Mouse (Mus musculus): ENCODE results near the gene Brca2. TPM values are rescaled to one million over a fixed set of nuclear protein-coding genes. Genes with fewer than 3 reads are reported as not detected.

The Brca2 gene
- total and polyA plus RNA-seq, 3 experiments = 13.8 to 24.0 (median 17.1) TPM

DNA sequence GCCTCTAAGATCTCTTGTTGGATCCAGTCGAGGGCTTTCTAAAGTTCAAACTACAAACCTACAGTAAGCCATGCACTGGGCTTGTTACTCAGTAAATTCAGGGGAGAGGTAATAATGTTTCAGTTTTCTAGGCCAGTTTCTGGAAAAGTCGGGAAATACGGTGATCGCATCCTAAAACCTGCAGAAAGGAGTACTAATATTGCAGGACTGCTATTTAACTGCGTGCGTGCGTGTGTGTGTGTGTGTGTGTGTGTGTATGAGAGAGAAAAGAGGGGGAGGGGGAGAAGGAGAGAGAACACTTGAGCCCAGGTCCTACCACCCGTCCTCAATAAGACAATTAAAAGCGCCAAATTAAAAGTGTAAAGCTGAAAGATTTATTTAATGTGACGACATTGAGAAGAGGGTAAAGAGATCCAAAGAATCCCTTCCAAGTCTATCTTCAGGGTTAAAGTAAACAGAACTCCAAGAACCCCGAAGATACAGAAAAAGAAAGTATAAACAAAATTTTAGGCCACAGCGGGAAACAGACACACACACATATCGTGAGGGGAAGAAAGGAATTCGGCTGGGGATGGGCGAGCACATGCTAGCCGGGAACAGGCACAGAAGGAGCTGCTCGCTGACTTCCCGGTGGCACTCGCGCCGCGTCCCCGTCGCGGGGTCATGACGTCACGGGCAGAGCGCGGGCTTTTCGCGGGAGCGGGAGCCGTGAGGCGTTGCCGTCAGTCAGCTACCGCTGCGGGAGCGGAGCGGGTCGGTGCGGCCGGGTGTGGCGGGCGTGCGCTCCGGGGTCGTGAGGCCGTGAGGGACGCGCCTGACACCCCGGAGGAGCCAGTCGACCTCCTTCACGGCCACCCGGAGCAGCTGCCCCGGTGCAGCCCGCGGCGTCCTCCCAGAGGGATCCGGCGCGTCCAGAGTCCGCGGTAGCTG is at the start of gene Brca2 (continued):
- peak; percentile 70; the same call in 1 of the 2 replicates for TF ChIP-seq CHD1 (IDR thresholded peaks at IDR 0.05; ENCODE audit: low read depth, low read length)
- TF ChIP-seq POLR2A (IDR thresholded peaks at IDR 0.05; ENCODE audit: low read depth, low read length) = peak; percentile 94

DNA sequence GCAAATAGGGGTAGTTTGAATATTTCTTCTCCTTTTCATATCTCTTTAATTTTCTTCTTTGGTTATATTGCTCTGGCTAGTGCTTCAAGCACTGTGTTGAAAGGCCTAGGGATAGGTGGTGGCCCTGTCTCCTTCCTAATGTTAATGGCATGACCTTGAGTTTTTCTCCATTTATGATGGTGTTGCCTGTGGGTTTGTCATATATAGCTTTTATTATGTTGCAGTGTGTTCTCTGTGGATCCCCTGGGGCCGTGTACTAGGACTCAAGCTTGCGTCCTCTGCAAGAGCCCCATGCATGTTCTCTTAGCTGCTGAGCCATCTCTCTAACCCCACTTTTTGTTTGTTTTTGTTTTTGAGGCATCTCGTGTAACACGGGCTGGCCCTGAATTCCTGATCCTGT is 45.1 kb upstream of the Brca2 start:
- Histone ChIP-seq H3K9me3 (replicated peaks; ENCODE audit: low read length) (no peaks in the 10 kb centered on the region), H3K79me2 (replicated peaks; ENCODE audit: control insufficient read depth, extremely low read depth, insufficient read depth, poor library complexity, severe bottlenecking) (no peaks in the 10 kb centered on the region), H3K4me3 (replicated peaks in 1 of 3; ENCODE audit: low read depth in 2 of 3, low read length in 2 of 3, poor library complexity in 1 of 3) (no peak overlapping the region), H3K4me1 (ENCODE audit: control insufficient read depth in 1 of 2, insufficient read depth in 2 of 2) (0 out of 4 replicates have a peak, but pooled peaks cover 0 to 1% of the 10 kb centered on the region in 2 experiments), H3K27me3 (replicated peaks) (no peaks in the 10 kb centered on the region), H3K36me3 (replicated peaks in 1 of 2; ENCODE audit: control insufficient read depth in 1 of 2, insufficient read depth in 1 of 2, low read length in 1 of 2) (no peaks in the 10 kb centered on the region), H3K9ac (ENCODE audit: insufficient read depth, low read depth) (no peak overlapping the region), H3K4me2 (ENCODE audit: insufficient read depth, low read depth, poor library complexity, severe bottlenecking) (no peak overlapping the region), H3K27ac (ENCODE audit: insufficient read depth, low read depth) (no peak overlapping the region)
- in situ Hi-C loops (cut with MboI; ENCODE audit: low pct_ligation_motif_present, low pct_unique_long_range_greater_than_20kb, low sequenced_read_pairs) (no loop called here), dilution Hi-C loops (cut with MboI; ENCODE audit: extremely low pct_ligation_motif_present, extremely low pct_unique_long_range_greater_than_20kb, low sequenced_read_pairs) (no loop called here)
- TF ChIP-seq CHD2 (IDR thresholded peaks at IDR 0.05; ENCODE audit: low read length) (no peak), BHLHE40 (IDR thresholded peaks at IDR 0.05; ENCODE audit: low read depth, low read length) (no peak), RAD21 (IDR thresholded peaks at IDR 0.05; ENCODE audit: low read depth, low read length) (no peak), CHD1 (IDR thresholded peaks at IDR 0.05; ENCODE audit: low read depth, low read length) (no peak), E2F4 (IDR thresholded peaks at IDR 0.05; ENCODE audit: insufficient replicate concordance, low read depth, low read length) (no peak), MAX (IDR thresholded peaks at IDR 0.05; ENCODE audit: low read length) (no peak), NRF1 (IDR thresholded peaks at IDR 0.05; ENCODE audit: low read depth, low read length) (no peak), IRF4 (IDR thresholded peaks at IDR 0.05; ENCODE audit: low read depth, low read length) (no peak), SMC3 (IDR thresholded peaks at IDR 0.05; ENCODE audit: low read depth, low read length) (no peak), TCF12 (IDR thresholded peaks at IDR 0.05; ENCODE audit: low read depth, low read length) (no peak), MAZ (IDR thresholded peaks at IDR 0.05; ENCODE audit: low read depth, low read length) (no peak), ZC3H11A (IDR thresholded peaks at IDR 0.05; ENCODE audit: low read depth, low read length) (no peak), NELFE (IDR thresholded peaks at IDR 0.05; ENCODE audit: low read depth, low read length) (no peak), UBTF (IDR thresholded peaks at IDR 0.05; ENCODE audit: low read depth, low read length) (no peak)
- DNase-seq (ENCODE audit: extremely low read depth) = no peak

DNA sequence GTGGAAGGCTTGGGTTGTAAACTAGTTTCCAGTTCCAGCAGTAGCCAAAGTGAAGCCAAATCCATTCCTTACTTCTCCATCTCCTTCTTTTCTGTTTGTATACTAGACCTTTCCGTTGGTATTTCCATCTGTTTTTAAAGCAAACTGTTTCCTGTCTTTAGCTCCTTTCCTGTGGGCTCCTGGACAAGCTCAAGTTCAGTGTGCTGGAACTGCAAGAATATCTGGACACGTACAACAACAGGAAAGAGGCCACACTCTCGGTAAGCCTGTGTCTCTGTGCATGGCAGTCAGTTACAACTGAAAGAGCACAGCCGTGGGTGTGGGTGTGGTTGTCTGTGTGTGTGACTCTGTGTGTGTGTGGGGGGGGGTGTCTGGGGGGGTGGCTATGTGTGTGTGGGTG is 43.8 kb upstream of the Brca2 start:
- 0 out of 4 replicates have a peak, but pooled peaks cover 0 to 2% of the 10 kb centered on the region in 2 experiments for H3K4me1 ChIP-seq (ENCODE audit: control insufficient read depth in 1 of 2, insufficient read depth in 2 of 2)
- H3K4me2 ChIP-seq (ENCODE audit: insufficient read depth, low read depth, poor library complexity, severe bottlenecking) = no peak overlapping the region
- H3K9ac ChIP-seq (ENCODE audit: insufficient read depth, low read depth) = no peak overlapping the region
- dilution Hi-C loops (cut with MboI; ENCODE audit: extremely low pct_ligation_motif_present, extremely low pct_unique_long_range_greater_than_20kb, low sequenced_read_pairs) (no loop called here), in situ Hi-C loops (cut with MboI; ENCODE audit: low pct_ligation_motif_present, low pct_unique_long_range_greater_than_20kb, low sequenced_read_pairs) (no loop called here)
- no peaks in the 10 kb centered on the region for H3K79me2 ChIP-seq (replicated peaks; ENCODE audit: control insufficient read depth, extremely low read depth, insufficient read depth, poor library complexity, severe bottlenecking)
- H3K36me3 ChIP-seq (replicated peaks in 1 of 2; ENCODE audit: control insufficient read depth in 1 of 2, insufficient read depth in 1 of 2, low read length in 1 of 2) = no peaks in the 10 kb centered on the region
- no peaks in the 10 kb centered on the region for H3K9me3 ChIP-seq (replicated peaks; ENCODE audit: low read length)
- H3K4me3 ChIP-seq (replicated peaks in 1 of 3; ENCODE audit: low read depth in 2 of 3, low read length in 2 of 3, poor library complexity in 1 of 3) = no peak overlapping the region
- DNase-seq (ENCODE audit: extremely low read depth) = no peak
- TF ChIP-seq USF1 (IDR thresholded peaks at IDR 0.05; ENCODE audit: low read depth, low read length) = no peak
- no peak for TF ChIP-seq CHD2 (IDR thresholded peaks at IDR 0.05; ENCODE audit: low read length)
- TF ChIP-seq TCF12 (IDR thresholded peaks at IDR 0.05; ENCODE audit: low read depth, low read length) = no peak
- no peak for TF ChIP-seq MAX (IDR thresholded peaks at IDR 0.05; ENCODE audit: low read length)
- TF ChIP-seq NELFE (IDR thresholded peaks at IDR 0.05; ENCODE audit: low read depth, low read length) = no peak
- no peak for TF ChIP-seq ZKSCAN1 (IDR thresholded peaks at IDR 0.05; ENCODE audit: borderline replicate concordance, low read depth, low read length)
- TF ChIP-seq HCFC1 (IDR thresholded peaks at IDR 0.05; ENCODE audit: low read depth, low read length) = no peak
- TF ChIP-seq JUN (IDR thresholded peaks at IDR 0.05; ENCODE audit: insufficient read depth, low read depth, low read length) = no peak
- no peak for TF ChIP-seq PAX5 (IDR thresholded peaks at IDR 0.05; ENCODE audit: low read length)
- no peak for TF ChIP-seq KAT2A (IDR thresholded peaks at IDR 0.05; ENCODE audit: insufficient replicate concordance, low read length)
- no peak overlapping the region for H3K27ac ChIP-seq (ENCODE audit: insufficient read depth, low read depth)
- no peaks in the 10 kb centered on the region for H3K27me3 ChIP-seq (replicated peaks)
